Mouse (Mus musculus): ENCODE results near the gene Dnajb11. TPM values are rescaled to one million over a fixed set of nuclear protein-coding genes. Genes with fewer than 3 reads are reported as not detected.

The Dnajb11 gene
- total RNA-seq, 1 experiment from 2014 or later = 73.5 TPM

Other genes starting within 250 kb of the Dnajb11 start
- 3.1 and 3.9 TPM in 2 replicates for gene Dgkg, start 200.6 kb upstream of the Dnajb11 start, total RNA-seq (2021)
- not detected in 2 replicates for gene Crygs, start 46.3 kb upstream of the Dnajb11 start, total RNA-seq (2021)
- 18.3 and 18.5 TPM in 2 replicates for gene Tbccd1, start 176 bp upstream of the Dnajb11 start, total RNA-seq (2021)
- 223 and 3,596 TPM in 2 replicates for gene Ahsg, start 33.4 kb downstream of the Dnajb11 start, total RNA-seq (2021)
- gene Fetub, start 60.5 kb downstream of the Dnajb11 start, total RNA-seq (2021) = 30.2 and 120 TPM in 2 replicates
- 10.0 and 153 TPM in 2 replicates for gene Hrg, start 93.2 kb downstream of the Dnajb11 start, total RNA-seq (2021)
- 28.3 and 64.6 TPM in 2 replicates for gene Kng2, start 171.6 kb downstream of the Dnajb11 start, total RNA-seq (2021)
- 13.1 and 215 TPM in 2 replicates for gene Kng1, start 200.0 kb downstream of the Dnajb11 start, total RNA-seq (2021)
- gene Eif4a2, start 249.6 kb downstream of the Dnajb11 start, total RNA-seq (2021) = 360 and 379 TPM in 2 replicates